Mouse (Mus musculus) MEL (cell line): ENCODE data around the gene Tcf7l2. TPM values are rescaled to one million over a fixed set of nuclear protein-coding genes. Genes with fewer than 3 reads are reported as not detected.
A peak's percentile ranks its signal among the peaks of the same experiment; 100 is the strongest.

Experiments used
- DNase-seq: peaks from one replicate; pipeline ENCODE4 v3.0.0; 2011; ENCODE audit warnings: low read depth, low spot score
- H3K27ac ChIP-seq: 2 replicates; pipeline ENCODE4 v1.5.1; 2012; ENCODE audit warnings: low read depth, mild to moderate bottlenecking, control low read depth, low read length, moderate library complexity; ENCODE audit not compliant: control insufficient read depth
- H3K27me3 ChIP-seq, 2 experiments: fragments of 150-350 bp in 1 of 2; sonication (generic) in 1 of 2; 2 replicates each; pipeline ENCODE4 v1.6.1; 2012; ENCODE audit warnings: low read length in 2 of 2, mild to moderate bottlenecking in 2 of 2, improper control_type of control experiment in 1 of 2, moderate library complexity in 1 of 2; ENCODE audit not compliant: insufficient read depth in 2 of 2, control insufficient read depth in 1 of 2
- H3K36me3 ChIP-seq, 2 experiments: 2 replicates each; pipeline ENCODE4 v1.6.1; 2012 to 2014; ENCODE audit warnings: low read length in 2 of 2, improper control_type of control experiment in 1 of 2, inconsistent platforms in 1 of 2, mild to moderate bottlenecking in 1 of 2; ENCODE audit not compliant: insufficient read depth in 2 of 2, control insufficient read depth in 1 of 2
- H3K4me1 ChIP-seq, 2 experiments: fragments of 150-350 bp in 1 of 2; sonication (generic) in 1 of 2; 2 replicates each; pipeline ENCODE4 v1.6.1; 2012; ENCODE audit warnings: low read length in 2 of 2, improper control_type of control experiment in 1 of 2, mild to moderate bottlenecking in 1 of 2; ENCODE audit not compliant: insufficient read depth in 2 of 2, control insufficient read depth in 1 of 2
- H3K4me3 ChIP-seq, 2 experiments: fragments of 150-350 bp in 1 of 2; sonication (generic) in 1 of 2; 2 replicates each; pipeline ENCODE4 v1.5.1; 2012; ENCODE audit warnings: low read depth in 2 of 2, low read length in 2 of 2, mild to moderate bottlenecking in 2 of 2, moderate library complexity in 2 of 2, control low read depth in 1 of 2, improper control_type of control experiment in 1 of 2; ENCODE audit not compliant: control insufficient read depth in 1 of 2, insufficient read depth in 1 of 2
- H3K79me2 ChIP-seq: 2 replicates; pipeline ENCODE4 v1.6.1; 2012; ENCODE audit warnings: mild to moderate bottlenecking, low read length, moderate library complexity; ENCODE audit not compliant: control insufficient read depth, poor library complexity, insufficient read depth
- H3K9ac ChIP-seq: 2 replicates; pipeline ENCODE4 v1.6.1; 2012; ENCODE audit warnings: low read depth, mild to moderate bottlenecking, control low read depth, low read length, moderate library complexity; ENCODE audit not compliant: control insufficient read depth, poor library complexity, severe bottlenecking
- H3K9me3 ChIP-seq: fragments of 150-350 bp; sonication (generic); replicated peaks from 2 replicates; pipeline ENCODE4 v1.6.1; 2012; ENCODE audit warnings: mild to moderate bottlenecking, low read length, improper control_type of control experiment, moderate library complexity; ENCODE audit not compliant: insufficient read depth
- CHD1 ChIP-seq: IDR thresholded peaks from 2 replicates; pipeline ENCODE4 v1.6.1; 2012; ENCODE audit warnings: low read depth, mild to moderate bottlenecking, inconsistent platforms, low read length, improper control_type of control experiment
- GATA1 ChIP-seq: IDR thresholded peaks from 2 replicates; pipeline ENCODE4 v1.6.1; 2011; ENCODE audit warnings: low read depth, low read length, improper control_type of control experiment
- MAFK ChIP-seq: IDR thresholded peaks from 2 replicates; pipeline ENCODE4 v1.6.1; 2011; ENCODE audit warnings: low read depth, mild to moderate bottlenecking, low read length, improper control_type of control experiment, borderline replicate concordance
- MYC ChIP-seq: IDR thresholded peaks from 2 replicates; pipeline ENCODE4 v1.6.1; 2011; ENCODE audit warnings: low read depth, mild to moderate bottlenecking, low read length, improper control_type of control experiment, moderate library complexity
- NELFE ChIP-seq: IDR thresholded peaks from 2 replicates; pipeline ENCODE4 v1.6.1; 2011; ENCODE audit warnings: low read depth, low read length, improper control_type of control experiment
- RAD21 ChIP-seq: IDR thresholded peaks from 2 replicates; pipeline ENCODE4 v1.6.1; 2011; ENCODE audit warnings: mild to moderate bottlenecking, low read depth, low read length, improper control_type of control experiment
- RCOR1 ChIP-seq: IDR thresholded peaks from 2 replicates; pipeline ENCODE4 v1.6.1; 2012; ENCODE audit warnings: low read depth, mild to moderate bottlenecking, inconsistent platforms, low read length, improper control_type of control experiment
- SIN3A ChIP-seq: IDR thresholded peaks from 2 replicates; pipeline ENCODE4 v1.6.1; 2012; ENCODE audit warnings: low read length, improper control_type of control experiment, inconsistent platforms
- SMC3 ChIP-seq: IDR thresholded peaks from 2 replicates; pipeline ENCODE4 v1.6.1; 2011; ENCODE audit warnings: low read depth, low read length, improper control_type of control experiment
- TBP ChIP-seq: IDR thresholded peaks from 2 replicates; pipeline ENCODE4 v1.8.0; 2011; ENCODE audit warnings: low read depth, low read length, improper control_type of control experiment
- USF1 ChIP-seq: IDR thresholded peaks from 2 replicates; pipeline ENCODE4 v1.6.1; 2014; ENCODE audit warnings: low read depth, mild to moderate bottlenecking, inconsistent platforms, low read length, improper control_type of control experiment, moderate library complexity
- ZC3H11A ChIP-seq: IDR thresholded peaks from 2 replicates; pipeline ENCODE4 v1.6.1; 2012; ENCODE audit warnings: low read depth, mild to moderate bottlenecking, inconsistent platforms, low read length, improper control_type of control experiment
- ZKSCAN1 ChIP-seq: IDR thresholded peaks from 2 replicates; pipeline ENCODE4 v1.6.1; 2012; ENCODE audit warnings: low read depth, mild to moderate bottlenecking, inconsistent platforms, low read length, improper control_type of control experiment, moderate library complexity
- ZNF384 ChIP-seq: IDR thresholded peaks from 2 replicates; pipeline ENCODE4 v1.6.1; 2012; ENCODE audit warnings: low read depth, mild to moderate bottlenecking, inconsistent platforms, low read length, improper control_type of control experiment
- polyA plus RNA-seq, 2 experiments: library from polyadenylated mRNA; stranded (reverse) in 1 of 2; unstranded in 1 of 2; fragments of >175 nt in 1 of 2; fragments of >200 nt in 1 of 2; gene quantifications; 2 replicates each; pipeline versions ENCODE4 v1.2.1 to v1.2.4; 2012; ENCODE audit warnings: low replicate concordance in 2 of 2, low read depth in 1 of 2; ENCODE audit not compliant: insufficient read length in 2 of 2, insufficient read depth in 1 of 2, missing spikeins in 1 of 2
- total RNA-seq: library from RNA; depleted of rRNA; stranded (reverse); fragments of 300-350 nt; gene quantifications from 2 replicates; pipeline ENCODE4 v1.2.3, GENCODE M21; 2012

Gene Tcf7l2
- total and polyA plus RNA-seq, 3 experiments = 0.65 to 12.8 TPM; not detected in 1

- peak; percentile 23 for DNase-seq
- no peak for TF ChIP-seq MYC
- no peak for TF ChIP-seq RAD21
- no peak for TF ChIP-seq TBP
- TF ChIP-seq ZC3H11A = no peak
- TF ChIP-seq, all 39 proteins: peak for 0
- H3K27me3 ChIP-seq = peaks cover 11 to 12% of the 10 kb centered on the region in 2 experiments
- H3K9me3 ChIP-seq = no peaks in the 10 kb centered on the region
- H3K36me3 ChIP-seq = no peaks in the 10 kb centered on the region
- no peaks in the 10 kb centered on the region for H3K79me2 ChIP-seq
- no peak overlapping the region for H3K27ac ChIP-seq
- no peak overlapping the region for H3K4me3 ChIP-seq
- H3K4me1 ChIP-seq = no peaks in the 10 kb centered on the region
- no peak overlapping the region for H3K9ac ChIP-seq
Observed at GRCm38 (mm10) chr19:55714015-55714414, 27.6 kb upstream of the Tcf7l2 start.

- Histone ChIP-seq H3K79me2 (no peaks in the 10 kb centered on the region), H3K9ac (no peak overlapping the region), H3K36me3 (no peaks in the 10 kb centered on the region), H3K27me3 (peaks cover 11 to 12% of the 10 kb centered on the region in 2 experiments), H3K4me3 (no peak overlapping the region)
- no peak for TF ChIP-seq USF1
- TF ChIP-seq ZKSCAN1 = no peak
- no peak for TF ChIP-seq RCOR1
- TF ChIP-seq SIN3A = no peak
- TF ChIP-seq GATA1 = no peak
- no peak for TF ChIP-seq SMC3
- no peak for TF ChIP-seq NELFE
- TF ChIP-seq MYC = no peak
- TF ChIP-seq, all 39 proteins: peak for 0
- H3K27ac ChIP-seq = no peak overlapping the region
- no peak for DNase-seq
- no peaks in the 10 kb centered on the region for H3K4me1 ChIP-seq
- no peaks in the 10 kb centered on the region for H3K9me3 ChIP-seq
Observed at GRCm38 (mm10) chr19:55714665-55715064, 27.0 kb upstream of the Tcf7l2 start.

- no peaks in the 10 kb centered on the region for H3K79me2 ChIP-seq
- DNase-seq = no peak
- peaks cover 0 to 4% of the 10 kb centered on the region in 2 experiments; a peak in 1 of 4 replicates for H3K4me1 ChIP-seq
- H3K36me3 ChIP-seq = no peaks in the 10 kb centered on the region
- no peak overlapping the region for H3K4me3 ChIP-seq
- no peak for TF ChIP-seq CHD1
- TF ChIP-seq MAFK = no peak
- no peak for TF ChIP-seq ZNF384
- no peaks in the 10 kb centered on the region for H3K27me3 ChIP-seq
- no peak overlapping the region for H3K9ac ChIP-seq
- no peaks in the 10 kb centered on the region for H3K9me3 ChIP-seq
- H3K27ac ChIP-seq = no peak overlapping the region
Observed at GRCm38 (mm10) chr19:55719083-55719482, 22.5 kb upstream of the Tcf7l2 start.
